Mouse (Mus musculus) G1E (cell line): ENCODE data around the gene Bag5.

Experiments used
- CTCF ChIP-seq: IDR thresholded peaks from 2 replicates; pipeline ENCODE4 v1.5.1; 2012; ENCODE audit warnings: low read depth, low read length, inconsistent platforms, mixed read lengths
- GATA1 ChIP-seq: IDR thresholded peaks from 2 replicates; pipeline ENCODE4 v1.6.1; 2012; ENCODE audit warnings: borderline replicate concordance, low read length, inconsistent platforms, mixed read lengths
- GATA2 ChIP-seq: IDR thresholded peaks from 2 replicates; pipeline ENCODE4 v1.6.1; 2012; ENCODE audit warnings: low read depth, low read length, inconsistent platforms, borderline replicate concordance
- POLR2AphosphoS5 ChIP-seq: IDR thresholded peaks from 2 replicates; pipeline ENCODE4 v1.6.1; 2012; ENCODE audit warnings: low read depth, low read length, inconsistent platforms; ENCODE audit not compliant: insufficient replicate concordance
- TAL1 ChIP-seq: conservative IDR thresholded peaks from 2 replicates; pipeline ENCODE4 v1.6.1; 2012; ENCODE audit warnings: low read depth, low read length, inconsistent platforms, mixed read lengths

DNA sequence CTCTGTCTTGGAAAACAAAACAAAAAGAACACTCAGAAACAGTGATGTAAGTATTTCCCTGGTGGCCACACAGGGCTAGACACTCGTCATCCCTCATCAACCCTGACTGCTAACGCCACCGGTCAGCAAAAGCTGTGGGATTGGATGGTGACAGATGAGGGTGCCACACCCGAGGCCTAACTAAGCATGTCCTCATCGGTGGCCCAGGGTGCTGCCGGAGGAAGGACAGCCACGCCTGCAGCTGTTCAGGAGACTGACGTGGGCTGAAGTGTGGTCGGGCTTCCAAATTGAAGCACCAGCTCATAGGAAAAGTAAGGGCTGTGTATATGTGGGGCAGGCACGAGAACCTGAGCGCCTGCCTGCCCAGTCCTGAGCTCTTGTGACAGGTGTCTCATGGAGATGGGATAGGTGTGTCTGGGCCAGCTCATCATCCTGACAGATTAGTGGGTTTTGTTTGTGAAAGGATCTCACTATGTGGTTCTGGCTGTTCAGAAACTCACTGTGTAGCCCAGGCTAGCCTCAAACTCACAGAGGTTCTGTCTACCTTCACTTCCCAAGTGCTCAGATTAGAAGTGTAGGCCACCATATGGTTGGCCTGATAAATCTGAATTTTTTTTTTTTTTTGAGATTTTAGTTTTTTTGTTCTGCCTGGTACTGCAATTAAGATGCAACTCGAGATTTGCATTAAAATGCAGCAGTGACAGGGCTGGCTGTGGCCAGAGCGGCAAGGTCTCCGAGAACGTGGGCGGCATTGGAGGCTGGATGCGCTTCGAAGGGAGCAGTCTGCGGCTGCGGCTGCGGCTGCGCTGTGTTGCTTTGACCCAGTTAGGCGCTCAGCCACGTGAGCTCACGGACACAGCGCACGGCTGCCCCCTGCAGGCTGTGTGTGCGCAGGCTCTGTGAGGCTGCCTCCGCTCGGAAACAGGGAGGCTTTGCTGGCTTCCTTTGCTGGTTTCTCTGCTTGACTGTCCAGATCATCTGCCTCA is 19.1 kb upstream of the Bag5 start:
- peak; percentile 90 for TF ChIP-seq CTCF
- no peak for TF ChIP-seq GATA1
- TF ChIP-seq GATA2 = no peak
- no peak for TF ChIP-seq POLR2AphosphoS5
- no peak for TF ChIP-seq TAL1
